Mouse (Mus musculus) kidney, postnatal 10 days (tissue): ENCODE measurements around the gene Spsb2.
"Not testable (repeated sequence)": the region's sequence is repeated elsewhere in the genome, so short reads cannot be mapped to it uniquely, and the experiment has no call there.

Source experiments
- DNase-seq: peaks from one replicate; pipeline ENCODE4 v3.0.0; 2021; ENCODE audit warnings: mixed read lengths

Gene Spsb2

GRCm38 (mm10) chr6:124808358-124809012 lies at the start of gene Spsb2:
TSS of gene Spsb2 (plus strand) at chr6:124808661.
- DNase-seq, result peak; percentile 90

GRCm38 (mm10) chr6:124758849-124759232 lies 49.6 kb upstream of the Spsb2 start:
- DNase-seq, result no peak

- DNase-seq, result peak; percentile 93
Measured at GRCm38 (mm10) chr6:124759259-124759658, 49.2 kb upstream of the Spsb2 start.

- DNase-seq, result no peak
Measured at GRCm38 (mm10) chr6:124765951-124766350, 42.5 kb upstream of the Spsb2 start.

DNA sequence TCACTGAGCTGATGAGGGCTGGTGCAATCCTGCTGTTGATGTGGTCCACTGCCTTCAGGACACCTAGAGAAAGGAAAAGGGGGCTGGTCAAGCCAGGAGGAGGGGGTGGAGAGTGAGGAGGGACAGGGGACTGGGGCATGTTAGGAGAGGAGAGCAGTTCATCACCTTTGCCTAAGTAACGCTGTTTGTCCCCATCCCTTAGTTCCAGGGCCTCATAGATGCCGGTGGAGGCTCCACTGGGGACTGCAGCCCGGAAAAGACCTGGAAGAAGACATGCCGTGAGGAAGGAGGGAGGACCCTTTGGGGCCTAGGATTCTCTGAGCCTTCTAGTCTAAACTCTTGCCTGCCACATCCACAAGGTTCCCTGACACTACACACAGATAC lies 40.9 kb upstream of the Spsb2 start:
- DNase-seq, result no peak

DNA sequence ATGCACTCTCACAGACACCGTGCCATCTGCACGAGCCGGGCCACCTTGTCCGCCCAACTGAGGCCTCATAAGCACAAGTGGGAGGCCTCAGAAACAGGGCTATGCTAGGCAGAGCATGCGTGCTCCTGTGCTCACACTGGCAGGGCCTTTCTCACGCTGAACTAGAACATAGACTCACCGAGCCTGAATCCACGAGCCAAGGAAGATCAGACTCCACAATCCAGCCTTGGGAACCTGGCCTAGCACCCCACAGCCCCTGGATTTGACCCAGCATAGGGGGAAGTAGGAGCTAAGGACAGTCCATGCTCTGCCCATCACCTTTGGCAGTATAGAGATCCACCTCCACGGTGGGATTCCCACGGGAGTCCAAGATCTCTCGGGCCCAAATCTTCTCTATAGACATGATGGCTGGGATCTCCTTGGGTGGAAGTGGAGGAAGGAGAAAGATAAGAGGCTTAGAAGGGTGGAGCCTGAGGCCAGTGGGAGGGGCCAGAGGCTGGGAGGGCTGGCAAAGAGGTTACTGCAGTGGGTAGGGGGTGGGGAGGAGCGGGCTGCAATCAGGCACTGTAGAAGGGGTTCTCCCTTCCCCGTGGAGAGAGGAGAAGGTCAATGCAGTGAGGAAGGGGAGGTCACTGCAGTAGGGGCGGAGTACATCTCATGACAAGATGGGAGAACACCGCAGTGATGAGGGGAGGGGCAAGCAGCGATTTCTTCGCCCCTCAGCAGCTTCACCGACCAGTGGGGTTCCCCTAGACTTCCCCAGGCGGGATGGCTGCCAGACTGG lies 40.3 kb upstream of the Spsb2 start:
- DNase-seq, result peak; percentile 45

DNA sequence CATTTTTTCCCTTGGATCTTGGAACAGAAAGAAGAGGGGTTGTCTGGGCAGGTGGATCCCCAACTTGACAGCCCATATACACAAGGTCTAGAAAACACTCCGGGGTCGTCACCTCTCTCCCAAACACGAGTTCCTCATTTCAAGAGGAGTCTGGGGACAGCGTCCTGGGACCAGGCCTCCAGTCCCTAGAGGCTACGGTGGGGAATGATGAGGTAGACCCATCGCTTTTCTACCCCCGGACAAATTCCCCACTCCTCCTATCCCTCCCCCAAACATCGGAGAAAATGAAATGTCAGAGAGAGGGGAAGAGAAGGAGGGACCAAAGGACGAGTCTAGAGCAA lies 39.8 kb upstream of the Spsb2 start:
- no peak for DNase-seq

GRCm38 (mm10) chr6:124769101-124769765 lies 39.2 kb upstream of the Spsb2 start, which contains the start of gene Eno2:
TSS of gene Eno2 (minus strand) at chr6:124769673.
- peak; percentile 75 for DNase-seq

GRCm38 (mm10) chr6:124770013-124770412 lies 38.4 kb upstream of the Spsb2 start:
- no peak for DNase-seq

DNA sequence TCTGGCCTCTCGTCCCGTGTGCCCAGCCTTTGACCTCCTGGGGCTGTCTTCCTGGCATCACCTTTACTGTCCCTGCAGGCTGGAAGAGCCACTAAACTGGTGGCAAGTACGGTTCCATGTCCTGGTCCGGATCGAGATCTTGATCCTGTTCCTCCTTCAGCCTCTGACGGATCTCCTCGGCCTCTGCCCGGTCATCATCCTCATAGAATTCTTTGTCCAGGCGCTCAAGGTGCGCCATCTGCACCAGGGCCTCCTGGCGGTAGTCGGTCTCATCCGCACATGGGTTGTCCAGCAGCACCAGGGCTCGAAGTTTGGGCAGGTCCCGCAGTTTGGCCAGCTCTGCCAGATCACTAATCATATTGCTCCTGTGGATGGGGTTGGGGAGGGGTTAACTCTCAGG lies 38.0 kb upstream of the Spsb2 start:
- no peak for DNase-seq

GRCm38 (mm10) chr6:124779222-124779983 lies 29.1 kb upstream of the Spsb2 start, which contains the start of gene Lrrc23:
TSS of gene Lrrc23 (minus strand) at chr6:124779727.
- DNase-seq, result peak; percentile 59

DNA sequence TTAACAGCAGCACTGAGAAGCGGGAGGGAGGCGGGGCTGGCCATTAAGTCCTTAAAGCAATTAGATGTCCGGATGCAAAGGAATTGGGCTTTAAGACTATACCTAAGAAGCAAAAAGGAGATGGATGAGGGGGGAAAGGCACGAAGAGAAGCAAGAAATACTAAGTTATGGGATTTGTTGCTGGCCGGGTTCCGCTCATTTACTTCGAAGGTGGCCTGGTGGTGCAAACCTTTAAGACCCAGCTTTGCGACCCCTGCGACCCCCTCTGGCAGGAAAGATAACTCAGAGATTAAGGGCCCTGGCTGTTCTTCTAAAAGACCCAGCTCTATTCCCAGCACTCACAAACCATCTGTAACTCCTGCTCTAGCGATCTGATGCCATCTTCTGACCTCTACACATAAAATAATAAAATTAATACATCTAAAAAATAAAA lies 28.5 kb upstream of the Spsb2 start:
- DNase-seq, result peak; percentile 60

GRCm38 (mm10) chr6:124780917-124781316 lies 27.5 kb upstream of the Spsb2 start:
- DNase-seq, result no peak

GRCm38 (mm10) chr6:124782436-124782835 lies 26.0 kb upstream of the Spsb2 start:
- DNase-seq, result peak; percentile 68

GRCm38 (mm10) chr6:124786756-124787420 lies 21.6 kb upstream of the Spsb2 start:
- DNase-seq, result no peak

DNA sequence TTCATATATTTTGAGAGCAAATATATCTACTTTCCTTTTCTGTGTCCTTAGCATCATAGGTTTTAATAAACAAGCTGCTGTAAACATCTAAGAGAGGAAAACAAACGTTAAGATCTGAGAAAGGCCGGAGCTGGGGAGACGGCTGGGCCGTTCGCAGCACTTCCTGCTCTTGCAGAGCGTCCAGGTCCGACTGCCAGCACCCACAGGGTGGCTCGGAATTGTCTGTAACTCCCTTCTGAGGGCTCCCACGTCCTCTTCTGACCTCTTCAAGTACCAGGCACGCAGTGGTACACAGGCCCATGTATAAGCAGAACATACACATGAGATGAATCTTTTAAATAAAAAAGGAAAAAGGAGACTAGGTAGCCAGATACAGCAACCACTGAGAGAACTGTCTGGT lies 20.7 kb upstream of the Spsb2 start:
- no peak for DNase-seq

DNA sequence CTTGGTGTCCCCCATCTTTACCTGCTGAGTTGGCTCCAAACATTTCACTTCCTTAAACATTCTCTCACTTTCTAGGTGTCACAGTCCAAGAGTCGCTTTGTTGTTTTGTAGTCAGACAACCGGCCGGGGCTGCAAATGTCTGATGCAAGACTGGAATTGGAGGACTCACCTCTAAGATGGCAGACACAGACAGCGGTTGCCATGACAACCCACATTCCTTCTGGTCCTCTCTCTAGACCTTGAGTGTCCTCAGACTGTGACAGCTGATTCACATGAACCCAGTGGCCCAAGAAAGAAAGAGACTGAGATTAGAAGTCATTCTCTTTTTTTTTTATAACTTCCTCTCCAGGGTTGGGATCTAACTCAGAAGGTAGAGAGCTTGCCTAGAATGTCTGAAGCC lies 18.9 kb upstream of the Spsb2 start:
- DNase-seq, result no peak

DNA sequence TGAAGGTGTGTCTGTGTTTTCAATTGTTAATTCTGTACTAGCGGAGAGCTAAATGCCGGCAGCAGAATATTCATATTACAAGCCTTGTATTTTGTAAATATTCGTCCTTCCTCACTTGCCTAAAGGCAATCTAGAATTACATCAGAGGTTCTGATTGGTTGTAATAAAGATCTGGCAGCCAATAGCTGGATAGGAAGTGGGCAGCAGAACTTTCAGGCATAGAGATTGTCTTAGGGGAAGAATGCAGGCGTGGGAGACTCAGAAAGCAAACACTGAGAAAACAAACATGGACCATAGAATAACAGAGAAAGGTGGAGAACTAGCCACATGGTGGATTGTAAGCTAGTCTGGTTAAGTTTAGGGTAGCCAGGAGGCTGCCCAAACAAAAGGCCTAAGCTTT lies 18.3 kb upstream of the Spsb2 start:
- DNase-seq, result no peak

DNA sequence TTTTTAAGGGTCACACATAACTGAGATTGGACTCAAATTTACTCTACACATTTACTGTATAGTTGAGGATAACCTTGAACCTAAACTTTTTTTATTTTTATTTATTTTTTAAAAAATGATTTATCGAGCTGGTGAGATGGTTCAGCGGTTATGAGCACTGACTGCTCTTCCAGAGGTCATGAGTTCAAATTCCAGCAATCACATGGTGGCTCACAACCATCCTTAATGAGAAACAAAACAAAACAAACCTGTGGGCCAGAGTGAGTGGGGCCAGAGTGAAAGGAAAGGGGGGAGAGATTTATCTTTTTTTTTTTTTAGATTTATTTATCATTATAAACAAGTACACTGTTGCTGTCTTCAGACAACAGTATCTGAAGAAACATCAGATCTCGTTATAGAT lies 16.6 kb upstream of the Spsb2 start:
- DNase-seq, result no peak

GRCm38 (mm10) chr6:124795781-124796180 lies 12.7 kb upstream of the Spsb2 start:
- peak; percentile 24 for DNase-seq

GRCm38 (mm10) chr6:124796200-124796599 lies 12.3 kb upstream of the Spsb2 start:
- DNase-seq, result no peak

DNA sequence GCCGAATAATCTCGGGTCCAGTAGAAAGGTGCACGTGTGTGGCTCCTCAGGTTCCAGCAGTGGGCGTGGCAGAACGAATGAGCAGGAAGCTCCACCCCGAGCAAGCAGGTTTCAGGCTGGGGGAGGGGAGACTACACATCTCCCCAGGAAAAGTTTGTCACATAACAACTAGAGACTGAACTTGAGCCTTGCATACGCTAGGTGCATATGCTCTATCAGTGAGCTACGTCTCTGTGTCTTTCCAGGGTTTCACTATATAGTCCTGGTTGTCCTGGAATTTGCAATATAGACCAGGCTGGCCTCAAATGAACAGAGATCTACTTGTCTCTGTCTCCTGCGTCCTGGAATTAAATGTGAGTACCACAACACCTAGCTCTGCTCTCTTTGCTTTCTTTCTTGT lies 6.1 kb upstream of the Spsb2 start:
- DNase-seq, result not testable (repeated sequence)

DNA sequence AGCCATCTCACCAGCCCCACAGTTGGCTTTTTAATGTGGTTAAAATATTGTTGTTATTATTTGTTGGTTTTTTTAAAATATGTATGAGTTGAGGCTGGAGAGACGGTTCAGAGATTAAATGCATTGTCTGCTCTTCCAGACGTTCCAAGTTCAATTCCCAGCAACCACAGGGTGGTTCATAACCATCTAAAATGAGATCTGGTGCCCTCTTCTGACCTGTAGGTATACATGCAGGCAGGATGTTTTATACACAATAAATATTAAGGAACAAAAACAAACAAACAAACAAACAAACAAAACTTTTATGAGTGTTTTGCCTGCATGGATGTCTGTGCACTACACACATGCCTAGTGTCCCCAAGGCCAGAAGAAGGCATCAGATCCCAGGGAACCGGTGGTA lies 5.4 kb upstream of the Spsb2 start:
- DNase-seq, result no peak
